Mouse (Mus musculus) layer of hippocampus, postnatal 36 days (tissue): ENCODE measurements around the gene Ttyh1. TPM values are rescaled to one million over a fixed set of nuclear protein-coding genes. Genes with fewer than 3 reads are reported as not detected.

Experiments
- DNase-seq, 2 experiments: peaks; one replicate each; pipeline ENCODE4 v3.0.0; 2022
- total RNA-seq, 2 experiments: library from RNA; stranded (reverse); gene quantifications; 2 replicates each; pipeline ENCODE4 v1.2.3; 2021

The Ttyh1 gene
- 100 to 1,000 TPM; 554 to 570 TPM for total RNA-seq

- peak; percentile 72 to 81 for DNase-seq
These were observed at the start of gene Ttyh1 for GRCm38 (mm10) chr7:4119344-4119902. Gene Ttyh1, plus strand, starts transcription at chr7:4119408.

GRCm38 (mm10) chr7:4071066-4071465 is 48.1 kb upstream of the Ttyh1 start:
- DNase-seq: no peak

GRCm38 (mm10) chr7:4073144-4073543 is 46.1 kb upstream of the Ttyh1 start:
- DNase-seq: no peak

GRCm38 (mm10) chr7:4079511-4079910 is 39.7 kb upstream of the Ttyh1 start:
- DNase-seq: no peak

DNA sequence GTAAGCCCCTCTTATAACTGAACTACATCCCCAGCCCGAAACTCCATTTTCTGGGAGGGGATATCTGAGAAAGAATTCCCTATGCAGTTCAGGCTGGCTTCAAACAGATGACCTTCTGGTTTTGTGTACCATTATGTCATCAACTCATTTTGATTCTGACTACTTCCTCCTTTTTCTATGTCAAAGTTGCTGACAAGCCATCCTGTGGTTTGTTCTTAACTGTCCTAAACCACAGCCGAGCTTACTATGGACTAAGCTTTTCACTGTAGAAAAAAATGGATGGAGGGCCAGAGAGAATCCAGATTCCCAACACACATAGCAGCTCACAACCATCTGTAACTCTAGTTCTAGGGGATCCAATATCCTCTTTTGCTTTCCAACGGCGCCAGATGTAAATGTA is 38.7 kb upstream of the Ttyh1 start:
- no peak for DNase-seq

- no peak for DNase-seq
These were observed 37.5 kb upstream of the Ttyh1 start for GRCm38 (mm10) chr7:4081706-4082105.

DNA sequence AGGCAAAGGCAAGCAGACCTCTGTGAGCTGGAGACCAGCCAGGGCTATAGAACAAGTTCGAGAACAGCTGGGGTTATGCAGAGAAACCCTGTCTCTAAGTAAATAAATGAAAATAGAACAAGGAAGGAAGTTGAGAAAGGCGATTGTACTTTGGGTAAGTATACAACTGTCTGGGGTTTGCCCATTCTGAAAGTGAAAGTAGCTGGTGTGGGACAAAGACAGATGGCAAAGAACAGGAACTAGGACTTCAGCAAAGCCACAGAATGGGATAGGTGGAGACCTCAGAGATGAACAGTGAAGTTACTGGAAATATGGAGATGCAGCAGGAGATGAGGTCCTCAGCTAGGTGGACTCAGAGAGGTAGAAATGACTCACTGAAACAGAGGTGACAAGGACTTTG is 36.4 kb upstream of the Ttyh1 start:
- DNase-seq: no peak

DNA sequence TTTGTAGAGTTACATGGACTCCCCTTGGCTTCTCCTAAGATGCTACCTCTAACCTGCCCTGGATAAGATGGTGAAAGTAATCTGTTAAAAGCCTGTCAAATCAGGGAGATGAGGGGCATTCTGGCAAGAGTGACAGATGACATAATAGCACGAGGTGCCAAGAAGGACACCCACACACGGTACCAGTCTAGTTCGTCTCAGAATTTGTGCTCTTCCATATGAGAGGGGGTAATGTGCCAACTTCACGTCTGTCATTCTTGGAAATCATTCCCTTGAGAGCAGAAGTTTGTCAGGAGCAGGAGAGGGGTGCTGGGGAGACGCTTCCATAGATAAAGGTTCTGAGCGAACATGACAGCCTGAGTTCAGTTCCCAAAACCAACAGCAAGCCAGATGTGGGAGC is 35.0 kb upstream of the Ttyh1 start:
- peak; percentile 53 to 66 for DNase-seq

- DNase-seq: no peak
These were observed 33.6 kb upstream of the Ttyh1 start for GRCm38 (mm10) chr7:4085562-4085961.

- no peak for DNase-seq
These were observed 31.8 kb upstream of the Ttyh1 start for GRCm38 (mm10) chr7:4087238-4087895.

- peak; percentile 53 to 56 for DNase-seq
These were observed 31.2 kb upstream of the Ttyh1 start for GRCm38 (mm10) chr7:4087896-4088480.

DNA sequence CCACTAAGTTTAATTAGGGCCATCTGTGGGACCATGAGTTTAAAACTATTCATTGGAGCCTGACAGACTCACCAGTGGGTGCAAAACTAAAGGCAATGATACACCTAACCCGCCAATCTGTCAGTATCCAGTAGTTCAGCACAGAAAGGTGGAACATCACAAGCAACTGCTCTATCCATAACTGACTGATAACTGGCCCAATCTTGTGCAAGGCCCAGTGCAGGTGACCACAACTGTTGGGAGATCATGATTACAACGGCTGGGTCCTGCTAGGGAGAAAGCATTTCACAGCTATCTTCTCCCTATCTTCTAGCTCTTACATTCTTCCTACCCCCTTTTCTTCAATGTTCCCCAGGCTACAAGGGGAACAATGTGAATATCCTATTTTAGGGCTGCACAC is 30.5 kb upstream of the Ttyh1 start:
- DNase-seq: no peak

GRCm38 (mm10) chr7:4091170-4091569 is 28.0 kb upstream of the Ttyh1 start:
- DNase-seq: no peak

DNA sequence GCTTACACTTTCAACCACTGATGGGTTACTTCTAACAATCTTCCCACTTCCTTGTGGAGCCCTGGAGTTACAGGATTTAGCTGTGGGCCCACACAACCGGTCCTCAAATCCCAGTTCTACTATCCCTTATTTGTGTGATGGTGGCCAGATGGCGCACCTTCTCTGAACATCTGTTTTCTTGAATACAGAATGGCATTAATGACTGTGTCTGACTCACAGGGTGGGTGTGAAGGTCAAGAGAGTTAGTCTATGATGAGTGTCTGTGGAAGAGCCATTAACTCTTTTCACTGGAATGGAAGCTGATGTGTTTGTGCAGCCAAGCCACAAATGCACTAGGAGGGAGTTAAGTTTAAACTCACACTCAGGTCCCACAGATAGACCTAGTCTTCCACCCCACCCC is 20.9 kb upstream of the Ttyh1 start:
- DNase-seq: no peak

GRCm38 (mm10) chr7:4098832-4099231 is 20.4 kb upstream of the Ttyh1 start:
- no peak for DNase-seq

DNA sequence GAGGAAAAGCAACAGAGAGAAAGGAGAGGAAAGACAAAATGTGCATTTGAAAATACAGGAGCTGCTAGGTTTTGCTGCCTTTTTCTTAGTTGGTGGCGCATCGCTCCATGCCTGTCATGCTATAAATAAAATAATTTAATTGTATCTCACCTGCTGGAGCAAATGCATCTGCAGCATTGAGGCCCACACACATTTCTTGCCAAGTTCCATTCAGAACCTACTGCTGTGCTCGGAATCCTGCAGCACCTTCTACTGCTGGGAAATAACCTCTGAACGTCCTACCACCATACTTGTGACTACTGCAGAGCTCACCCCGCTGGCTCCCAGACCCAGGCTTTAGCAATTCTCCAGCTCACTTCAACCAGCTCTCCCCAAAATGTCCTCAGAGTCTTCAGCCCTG is 18.1 kb upstream of the Ttyh1 start:
- DNase-seq: no peak

- no peak for DNase-seq
These were observed 15.8 kb upstream of the Ttyh1 start for GRCm38 (mm10) chr7:4103411-4103810.

- peak in 1 of 2 experiments; percentile 32 for DNase-seq
These were observed 7.4 kb upstream of the Ttyh1 start for GRCm38 (mm10) chr7:4111766-4112165.

DNA sequence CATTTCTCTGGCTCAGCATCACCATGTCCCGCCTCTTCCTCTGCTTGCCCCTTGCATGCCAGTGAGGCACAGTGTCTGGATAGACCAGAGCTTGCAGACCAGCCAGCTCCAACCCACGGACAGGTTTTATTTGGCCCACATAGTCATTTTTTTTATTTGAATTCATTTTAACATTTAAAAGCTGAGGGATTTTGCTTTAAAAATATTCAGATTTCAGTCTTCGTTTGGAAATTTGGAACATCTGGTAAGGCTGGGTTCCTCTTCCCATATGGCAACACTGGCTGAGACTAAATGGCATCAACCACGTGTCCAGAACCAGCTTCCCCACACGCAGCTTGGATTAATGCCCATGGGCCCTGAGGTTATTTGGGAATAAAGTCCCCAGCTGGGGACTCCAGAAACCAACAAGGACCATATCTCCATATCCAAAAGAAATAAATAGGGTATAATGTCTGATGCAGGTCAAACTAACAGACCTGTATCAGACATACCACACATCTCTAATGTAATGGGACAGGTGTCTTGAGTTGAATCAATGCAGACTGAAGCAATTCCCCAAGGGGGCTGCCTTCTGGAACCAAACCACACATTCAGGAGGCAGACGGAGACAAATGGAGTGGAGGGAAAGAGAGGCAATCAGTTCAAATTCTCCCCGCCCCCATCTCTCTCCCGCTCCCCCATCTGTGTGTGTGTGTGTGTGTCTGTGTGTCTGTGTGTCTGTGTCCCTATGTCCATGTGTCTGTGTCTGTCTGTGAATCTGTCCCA is 2.0 kb upstream of the Ttyh1 start:
- no peak for DNase-seq

DNA sequence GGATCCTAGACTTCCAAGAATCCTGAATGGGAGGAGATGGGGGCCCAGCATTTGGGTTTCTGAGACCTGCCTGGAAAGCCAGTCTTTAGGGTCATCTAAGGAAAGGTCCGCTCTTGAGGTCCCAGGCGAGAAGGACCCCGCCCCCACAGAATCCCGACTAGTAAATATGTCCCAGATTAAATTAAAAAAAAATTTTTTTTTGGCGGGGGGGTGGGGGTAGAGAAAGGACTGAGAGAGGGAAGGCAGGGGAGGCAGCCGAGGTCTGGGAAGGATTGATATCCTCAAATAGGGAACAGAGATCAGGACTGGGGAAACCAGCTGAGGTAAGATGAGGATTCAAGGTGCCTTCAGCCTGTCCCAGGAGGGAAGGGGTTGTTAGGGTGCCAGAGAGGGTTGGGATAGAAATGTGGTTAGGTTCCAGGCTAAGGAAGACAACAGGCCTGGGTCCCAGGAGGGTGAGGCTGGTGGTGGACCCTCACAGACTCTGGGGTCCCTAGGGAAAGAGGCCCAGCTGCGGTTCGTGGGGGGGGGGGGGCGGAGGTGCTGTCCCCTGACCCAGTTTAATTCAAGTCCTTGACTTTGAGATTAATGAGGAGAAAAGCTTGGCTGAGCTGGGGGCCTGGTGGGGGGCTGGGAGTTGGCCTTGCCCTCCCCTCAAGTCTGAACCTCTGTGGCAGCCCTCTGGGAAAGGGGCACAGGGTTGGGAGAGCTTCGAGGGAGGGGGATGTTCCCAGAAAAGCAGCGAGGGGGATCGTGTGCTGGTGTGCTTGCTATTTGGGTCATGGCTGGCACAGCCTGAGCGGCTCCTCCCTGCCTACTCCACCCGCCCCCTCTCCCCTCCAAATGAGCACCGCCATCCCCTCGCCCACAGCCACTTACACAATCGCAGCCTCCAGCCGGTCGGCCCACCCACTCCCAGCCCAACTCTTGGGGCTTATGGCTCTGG is 1.0 kb downstream of the Ttyh1 start:
- peak in 1 of 2 experiments; percentile 49 for DNase-seq

DNA sequence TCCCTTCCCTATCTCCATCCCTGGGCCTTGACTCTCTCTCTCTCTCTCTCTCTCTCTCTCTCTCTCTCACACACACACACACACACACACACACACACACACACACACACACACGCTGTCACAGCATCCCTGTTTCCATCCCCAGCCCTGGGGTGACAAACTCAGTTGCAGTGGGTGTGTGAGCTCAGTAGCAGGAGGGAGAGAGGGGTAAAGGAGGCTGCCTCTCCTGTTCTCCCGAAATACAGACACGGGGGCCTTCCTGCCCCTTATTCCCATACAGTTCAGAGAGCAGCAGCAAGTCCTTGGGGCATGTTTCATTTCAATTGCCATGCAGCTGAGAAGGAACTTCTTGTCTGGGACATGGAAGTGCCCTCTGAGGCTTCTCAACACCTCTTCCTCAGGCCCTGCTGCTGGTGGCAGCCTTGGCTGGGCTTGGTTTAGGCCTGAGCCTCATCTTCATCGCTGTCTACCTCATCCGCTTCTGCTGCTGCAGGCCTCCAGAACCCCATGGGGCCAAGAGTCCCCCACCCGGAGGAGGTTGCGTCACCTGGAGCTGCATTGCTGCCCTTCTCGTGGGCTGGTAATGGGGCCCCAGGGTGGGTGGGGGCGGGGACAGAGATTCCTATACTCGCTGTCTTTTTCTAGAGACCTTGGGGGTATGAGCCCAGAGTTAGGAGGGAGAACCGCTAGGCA is 3.0 kb downstream of the Ttyh1 start:
- DNase-seq: no peak

DNA sequence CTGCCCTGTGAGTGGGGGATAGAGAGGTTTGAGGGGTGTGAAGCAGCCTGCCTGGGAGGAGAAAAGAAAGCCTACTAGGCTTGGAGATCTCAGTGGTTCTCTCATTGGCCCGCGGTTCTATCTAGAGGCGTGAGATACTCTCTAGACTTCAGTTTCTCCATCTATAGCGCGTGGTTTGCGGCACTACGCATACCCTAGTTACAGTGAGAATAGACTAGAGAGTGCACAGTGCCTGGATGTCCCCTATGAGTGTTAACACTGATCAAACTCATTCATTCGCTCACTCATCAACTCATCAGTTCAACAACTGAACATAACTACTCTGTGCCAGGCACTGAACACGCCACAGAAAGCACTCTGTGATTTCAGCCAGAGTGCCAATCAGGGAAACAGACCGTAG is 3.6 kb downstream of the Ttyh1 start:
- no peak for DNase-seq
